Mouse (Mus musculus) small intestine, adult 2 months (tissue): ENCODE measurements around the gene Vrk1. TPM values are rescaled to one million over a fixed set of nuclear protein-coding genes. Genes with fewer than 3 reads are reported as not detected.

ENCODE experiments used
- H3K27ac ChIP-seq: fragments of 200-500 bp; 2 replicates; pipeline ENCODE4 v1.5.1; 2012; ENCODE audit warnings: low read depth, low read length, control low read depth, inconsistent platforms; ENCODE audit not compliant: insufficient read depth
- H3K27me3 ChIP-seq: fragments of 200-500 bp; 2 replicates; pipeline ENCODE4 v1.6.1; 2012; ENCODE audit warnings: mild to moderate bottlenecking, moderate library complexity, low read length, inconsistent platforms; ENCODE audit not compliant: control insufficient read depth, insufficient read depth
- H3K36me3 ChIP-seq: fragments of 200-500 bp; 2 replicates; pipeline ENCODE4 v1.6.1; 2012; ENCODE audit warnings: mild to moderate bottlenecking, low read length, control low read depth, inconsistent platforms; ENCODE audit not compliant: control insufficient read depth, insufficient read depth
- H3K4me1 ChIP-seq: fragments of 200-500 bp; 2 replicates; pipeline ENCODE4 v1.6.1; 2012; ENCODE audit warnings: low read length, inconsistent platforms, mixed read lengths; ENCODE audit not compliant: control insufficient read depth, insufficient read depth, insufficient read length
- H3K4me3 ChIP-seq: fragments of 200-500 bp; 2 replicates; pipeline ENCODE4 v1.5.1; 2012; ENCODE audit warnings: low read depth, mild to moderate bottlenecking, control low read depth, inconsistent platforms, low read length, moderate library complexity
- CTCF ChIP-seq: fragments of 200-500 bp; IDR thresholded peaks from 2 replicates; pipeline ENCODE4 v1.5.1; 2012; ENCODE audit warnings: low read depth, mild to moderate bottlenecking, control low read depth, inconsistent platforms, low read length, moderate library complexity, mixed read lengths; ENCODE audit not compliant: insufficient replicate concordance, insufficient read length; ENCODE audit errors: extremely low read depth
- POLR2A ChIP-seq: fragments of 200-500 bp; IDR thresholded peaks from 2 replicates; pipeline ENCODE4 v1.6.1; 2012; ENCODE audit warnings: low read depth, mild to moderate bottlenecking, control low read depth, inconsistent platforms, low read length, moderate library complexity
- WGBS: fragments of 180-500 bp; shearing (Covaris S2); methylation state at CpG from one replicate; pipeline ENCODE4 v1.1.7; 2018; 5-methylcytosine and 5-hydroxymethylcytosine counted together
- polyA plus RNA-seq: library from polyadenylated mRNA; depleted of rRNA; stranded (reverse); fragments of >200 nt; gene quantifications from 2 replicates; pipeline ENCODE4 v1.2.3, GENCODE M21; 2012

Vrk1 gene
- polyA plus RNA-seq, 1 experiment = 2.5 TPM

GRCm38 (mm10) chr12:106080945-106081747 lies 71.1 kb downstream of the Vrk1 start:
- TF ChIP-seq CTCF (no peak), POLR2A (no peak)
- Histone ChIP-seq H3K4me3 (no peak overlapping the region), H3K4me1 (no peaks in the 10 kb centered on the region), H3K36me3 (no peaks in the 10 kb centered on the region; the same call in 1 of the 2 replicates), H3K27ac (no peak overlapping the region), H3K27me3 (no peaks in the 10 kb centered on the region)
- 79% methylated on average over 23 of the region's 23 CpGs for WGBS

GRCm38 (mm10) chr12:106081748-106082140 lies 71.7 kb downstream of the Vrk1 start:
- Histone ChIP-seq H3K4me3 (no peak overlapping the region), H3K27me3 (no peaks in the 10 kb centered on the region), H3K27ac (no peak overlapping the region), H3K4me1 (no peaks in the 10 kb centered on the region), H3K36me3 (no peaks in the 10 kb centered on the region)
- 91% methylated on average over 7 of the region's 7 CpGs for WGBS
- no peak for TF ChIP-seq POLR2A
- TF ChIP-seq CTCF = no peak

- no peak overlapping the region for H3K4me3 ChIP-seq
- TF ChIP-seq CTCF = no peak
- H3K4me1 ChIP-seq = no peaks in the 10 kb centered on the region
- H3K27me3 ChIP-seq = no peaks in the 10 kb centered on the region
- 68% methylated on average over 16 of the region's 16 CpGs for WGBS
- no peaks in the 10 kb centered on the region for H3K36me3 ChIP-seq
- H3K27ac ChIP-seq = no peak overlapping the region
Measured at GRCm38 (mm10) chr12:106082191-106082957, 72.3 kb downstream of the Vrk1 start.

DNA sequence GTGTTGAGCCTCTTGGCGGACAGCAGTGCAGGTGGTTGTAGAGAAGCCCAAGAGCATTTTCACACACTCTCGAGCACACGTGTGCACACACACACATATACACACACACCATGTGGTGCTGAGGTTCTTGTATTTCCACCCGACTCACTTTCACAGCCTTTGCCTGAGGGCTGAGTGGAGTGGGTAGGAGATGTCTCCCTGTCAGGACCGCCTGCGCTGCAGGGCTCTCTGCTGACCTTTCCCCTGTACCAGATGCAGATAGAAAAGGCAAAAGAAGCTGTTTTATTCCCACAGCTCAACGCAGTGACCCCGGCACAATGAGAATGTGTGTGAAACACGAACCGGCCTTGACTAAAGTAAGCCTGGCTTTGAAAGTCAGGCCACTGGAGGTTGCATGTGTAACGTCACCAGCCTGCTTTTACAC lies 72.9 kb downstream of the Vrk1 start:
- Histone ChIP-seq H3K4me1 (no peaks in the 10 kb centered on the region), H3K27ac (no peak overlapping the region), H3K36me3 (no peaks in the 10 kb centered on the region), H3K27me3 (no peaks in the 10 kb centered on the region), H3K4me3 (no peak overlapping the region)
- TF ChIP-seq POLR2A = no peak
- TF ChIP-seq CTCF = no peak
- 82% methylated on average over 11 of the region's 11 CpGs for WGBS

- Histone ChIP-seq H3K4me3 (no peak overlapping the region), H3K27me3 (no peaks in the 10 kb centered on the region), H3K36me3 (no peaks in the 10 kb centered on the region), H3K27ac (no peak overlapping the region), H3K4me1 (no peaks in the 10 kb centered on the region)
- WGBS = 90% methylated on average over 12 of the region's 12 CpGs
- TF ChIP-seq CTCF (no peak), POLR2A (no peak)
Measured at GRCm38 (mm10) chr12:106084126-106084525, 74.1 kb downstream of the Vrk1 start.

DNA sequence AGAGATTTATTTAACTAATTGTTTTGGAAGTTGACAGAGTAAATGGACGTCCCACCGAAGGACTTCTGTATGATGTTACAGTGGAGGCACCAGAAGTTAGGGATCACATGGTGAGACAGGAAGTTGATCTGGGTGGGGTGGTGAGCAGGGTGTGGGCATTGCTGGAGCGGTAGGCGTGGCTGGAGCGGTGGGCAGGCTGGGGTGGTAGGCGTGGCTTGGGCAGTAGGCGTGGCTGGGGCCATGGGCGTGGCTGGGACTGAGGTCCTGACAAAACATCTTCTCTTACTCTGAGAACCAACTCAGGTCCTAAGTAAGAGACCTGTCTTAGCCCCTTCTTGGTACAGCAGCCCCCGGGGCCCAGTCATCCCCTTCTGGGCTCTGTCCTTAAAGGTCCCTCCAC lies 84.8 kb downstream of the Vrk1 start:
- TF ChIP-seq POLR2A = no peak
- no peak for TF ChIP-seq CTCF
- no peaks in the 10 kb centered on the region for H3K27me3 ChIP-seq
- no peak overlapping the region for H3K4me3 ChIP-seq
- H3K4me1 ChIP-seq = no peaks in the 10 kb centered on the region
- H3K27ac ChIP-seq = no peak overlapping the region
- 87% methylated on average over 9 of the region's 9 CpGs for WGBS
- H3K36me3 ChIP-seq = no peaks in the 10 kb centered on the region

GRCm38 (mm10) chr12:106102003-106102402 lies 92.0 kb downstream of the Vrk1 start:
- TF ChIP-seq CTCF (no peak), POLR2A (no peak)
- Histone ChIP-seq H3K27me3 (no peaks in the 10 kb centered on the region), H3K4me1 (no peaks in the 10 kb centered on the region), H3K27ac (no peak overlapping the region), H3K36me3 (no peaks in the 10 kb centered on the region), H3K4me3 (no peak overlapping the region)
- 92% methylated on average over 6 of the region's 6 CpGs for WGBS
